Comparison of ENCODE assay signal across 8 mouse cellular contexts in the genomic region with DNA sequence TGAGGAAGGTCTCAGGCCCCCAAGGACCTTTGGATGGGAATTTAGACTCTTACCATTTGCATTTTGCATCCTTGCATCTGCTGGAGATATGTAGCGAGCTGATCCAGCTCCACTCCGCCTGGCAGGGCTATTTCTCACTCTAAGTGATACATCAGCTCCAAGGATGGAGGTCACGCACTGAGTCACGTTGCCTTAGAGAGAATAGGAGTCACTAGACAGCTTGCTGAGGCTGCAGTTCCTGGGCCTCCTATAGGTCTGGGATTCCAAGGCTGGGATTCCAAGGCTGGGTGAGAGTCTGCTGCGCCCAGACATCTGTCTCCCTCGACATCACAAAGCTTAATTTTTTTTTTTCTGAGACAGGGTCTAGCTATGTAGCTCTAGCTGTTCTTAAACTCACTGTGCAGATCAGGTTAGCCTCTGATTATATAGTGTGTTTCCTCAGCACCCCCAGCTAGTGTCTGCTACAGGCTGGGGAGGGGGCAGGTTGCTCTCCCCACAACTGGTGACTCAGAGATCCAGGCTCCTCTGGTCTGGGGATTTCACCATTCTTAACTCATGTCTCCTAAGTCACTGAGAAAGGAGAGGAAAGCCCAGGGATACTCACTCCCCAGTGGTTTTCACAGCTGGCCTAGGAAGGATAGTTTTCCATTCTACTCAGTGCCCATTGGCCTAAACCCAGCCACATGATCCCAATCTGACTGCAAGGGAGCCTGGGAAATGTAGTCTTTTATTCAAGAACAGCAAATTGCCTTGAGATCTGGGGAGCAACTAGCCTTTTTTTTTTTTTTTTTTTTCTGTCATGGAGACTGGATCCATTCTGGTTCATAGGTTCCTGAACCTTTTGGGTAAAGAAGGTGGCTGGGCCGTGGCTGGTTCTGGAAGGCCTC.
DNase-seq lines count a peak whose midpoint lies in the region; ATAC-seq and TF ChIP-seq lines count a peak whose summit lies in the region.

No protein-coding gene starts in this region.

- no peak; the same call in 1 of the 2 replicates for ATAC-seq in kidney, embryonic 14.5 days (ENCODE audit: low FRiP score, low TSS enrichment)
- peak; percentile 79 for ATAC-seq in midbrain, postnatal 0 days (ENCODE audit: low FRiP score)

- 74% methylated on average over 7 of the region's 7 CpGs for WGBS in kidney, embryonic 14.5 days
- WGBS in forebrain, embryonic 10.5 days = 79% methylated on average over 7 of the region's 7 CpGs
- 79% methylated on average over 7 of the region's 7 CpGs for WGBS in midbrain, postnatal 0 days

- no peaks in the 10 kb centered on the region for H3K9me3 ChIP-seq in kidney, embryonic 14.5 days (ENCODE audit: control insufficient read depth, low read length)
- no peaks in the 10 kb centered on the region for H3K9me3 ChIP-seq in forebrain, embryonic 10.5 days
- H3K9me3 ChIP-seq in midbrain, postnatal 0 days (ENCODE audit: low read length) = no peaks in the 10 kb centered on the region

- H3K4me3 ChIP-seq in kidney, embryonic 14.5 days (ENCODE audit: low read length) = no peak overlapping the region
- no peak overlapping the region for H3K4me3 ChIP-seq in forebrain, embryonic 10.5 days
- H3K4me3 ChIP-seq in midbrain, postnatal 0 days (ENCODE audit: low read depth, low read length) = no peak overlapping the region

- H3K36me3 ChIP-seq in kidney, embryonic 14.5 days (ENCODE audit: control insufficient read depth, insufficient read depth, low read length) = no peaks in the 10 kb centered on the region
- no peaks in the 10 kb centered on the region for H3K36me3 ChIP-seq in forebrain, embryonic 10.5 days (replicated peaks)
- H3K36me3 ChIP-seq in midbrain, postnatal 0 days (ENCODE audit: insufficient read depth, low read length) = no peaks in the 10 kb centered on the region

- no peak for TF ChIP-seq CTCF in midbrain, postnatal 0 days (IDR thresholded peaks at IDR 0.05)

- H3K27me3 ChIP-seq in kidney, embryonic 14.5 days (ENCODE audit: control insufficient read depth, insufficient read depth, low read length) = 0 out of 2 replicates have a peak, but pooled peaks cover 2% of the 10 kb centered on the region
- H3K27me3 ChIP-seq in forebrain, embryonic 10.5 days (ENCODE audit: poor library complexity, severe bottlenecking) = peaks cover 60% of the 10 kb centered on the region
- H3K27me3 ChIP-seq in midbrain, postnatal 0 days (ENCODE audit: insufficient read depth, low read length) = no peaks in the 10 kb centered on the region

- peak; percentile 30 for DNase-seq in kidney, adult 9 months
- peak; percentile 74 to 90 for DNase-seq in adrenal gland, adult (ENCODE audit: inconsistent age in 2 of 2, low spot score in 1 of 2)
- DNase-seq in forebrain, embryonic 10.5 days (ENCODE audit: extremely low spot score, low spot score) = no peak
- peak; percentile 77 for DNase-seq in midbrain, postnatal 0 days (ENCODE audit: low spot score)
- no peak for DNase-seq in urinary bladder, postnatal 10 days (ENCODE audit: low spot score)
- DNase-seq in thymus, postnatal 0 days (ENCODE audit: low spot score) = no peak
- DNase-seq in cerebellum, postnatal 4 days (ENCODE audit: low spot score in 2 of 2) = no peak

- no peak overlapping the region for H3K4me2 ChIP-seq in kidney, embryonic 14.5 days (replicated peaks; ENCODE audit: low read depth, low read length)
- H3K4me2 ChIP-seq in midbrain, postnatal 0 days (ENCODE audit: low read depth, low read length, poor library complexity, severe bottlenecking) = no peak overlapping the region

- H3K9ac ChIP-seq in kidney, embryonic 14.5 days (ENCODE audit: low read depth, low read length) = no peak overlapping the region
- no peak overlapping the region for H3K9ac ChIP-seq in midbrain, postnatal 0 days (replicated peaks; ENCODE audit: low read length, poor library complexity, severe bottlenecking)

- H3K4me1 ChIP-seq in kidney, embryonic 14.5 days (ENCODE audit: control insufficient read depth, insufficient read depth, low read length) = no peaks in the 10 kb centered on the region
- H3K4me1 ChIP-seq in forebrain, embryonic 10.5 days = peaks cover 44% of the 10 kb centered on the region
- H3K4me1 ChIP-seq in midbrain, postnatal 0 days (ENCODE audit: insufficient read depth, low read length) = 0 out of 2 replicates have a peak, but pooled peaks cover 4% of the 10 kb centered on the region

- no peak overlapping the region for H3K27ac ChIP-seq in kidney, embryonic 14.5 days (ENCODE audit: low read depth, low read length)
- 0 out of 2 replicates have a peak overlapping the region, but pooled peaks have one; percentile 27 for H3K27ac ChIP-seq in forebrain, embryonic 10.5 days
- no peak overlapping the region for H3K27ac ChIP-seq in midbrain, postnatal 0 days (ENCODE audit: low read depth, low read length)

Comparison
In these comparisons a context has a peak if more than half of its experiments do, and no peak if none do; other contexts are left out.
1. DNase-seq: peak in kidney, adult 9 months (single experiment), adrenal gland, adult (2 of 2) and midbrain, postnatal 0 days (single experiment); none in forebrain, embryonic 10.5 days (single experiment), urinary bladder, postnatal 10 days (single experiment), thymus, postnatal 0 days (single experiment) and cerebellum, postnatal 4 days (0 of 2).